Mouse (Mus musculus) neutrophil, adult 5-6 weeks (primary cell): ENCODE data around the gene Dach1. TPM values are rescaled to one million over a fixed set of nuclear protein-coding genes. Genes with fewer than 3 reads are reported as not detected.

Source experiments
- ATAC-seq: fragments of 151-379, 151-347 bp; 2 replicates; pipeline ENCODE4 v1.8.0; 2017; ENCODE audit warnings: mild to moderate bottlenecking, moderate TSS enrichment; ENCODE audit not compliant: insufficient number of reproducible peaks, poor library complexity, low FRiP score, severe bottlenecking; ENCODE audit errors: extremely low read depth
- total RNA-seq: library from RNA; stranded (forward); fragments of 200-1000 nt; gene quantifications from 2 replicates; pipeline ENCODE4 v1.2.3, GENCODE M21; 2017

Gene Dach1
- total RNA-seq, 1 experiment from 2014 or later, result 3.6 TPM

GRCm38 (mm10) chr14:97945471-97945870 is 224.1 kb downstream of the Dach1 start:
- ATAC-seq, result no peak

DNA sequence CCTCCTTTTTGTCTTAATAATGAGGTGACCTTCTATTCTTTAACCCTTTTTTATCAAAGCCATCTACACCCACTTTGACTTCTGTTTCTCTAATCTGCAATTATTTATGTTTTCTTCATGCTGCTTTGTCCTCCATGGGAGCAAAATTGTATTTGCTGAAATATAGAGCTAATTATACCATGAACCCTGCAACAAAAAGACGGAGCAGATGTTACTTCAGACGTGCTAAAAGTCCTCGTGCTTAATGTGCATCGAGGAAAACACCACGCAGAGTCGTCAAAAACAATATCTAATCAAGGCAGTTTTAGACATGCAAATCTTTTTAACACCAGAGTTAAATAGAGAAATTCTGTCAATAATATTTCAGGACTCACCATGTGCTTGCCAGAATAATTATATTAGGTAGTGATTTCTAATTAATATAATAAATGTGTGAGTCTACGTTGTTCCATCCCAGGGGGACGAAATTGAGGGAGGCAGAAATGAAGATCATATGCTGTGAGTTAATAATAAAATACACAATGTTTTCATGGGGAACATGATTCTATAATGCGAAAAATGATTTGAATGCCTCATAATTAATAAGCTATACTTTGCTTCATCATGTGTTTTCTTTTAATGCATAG is 224.8 kb downstream of the Dach1 start:
- ATAC-seq, result no peak

GRCm38 (mm10) chr14:97942361-97942760 is 227.2 kb downstream of the Dach1 start:
- ATAC-seq, result no peak

DNA sequence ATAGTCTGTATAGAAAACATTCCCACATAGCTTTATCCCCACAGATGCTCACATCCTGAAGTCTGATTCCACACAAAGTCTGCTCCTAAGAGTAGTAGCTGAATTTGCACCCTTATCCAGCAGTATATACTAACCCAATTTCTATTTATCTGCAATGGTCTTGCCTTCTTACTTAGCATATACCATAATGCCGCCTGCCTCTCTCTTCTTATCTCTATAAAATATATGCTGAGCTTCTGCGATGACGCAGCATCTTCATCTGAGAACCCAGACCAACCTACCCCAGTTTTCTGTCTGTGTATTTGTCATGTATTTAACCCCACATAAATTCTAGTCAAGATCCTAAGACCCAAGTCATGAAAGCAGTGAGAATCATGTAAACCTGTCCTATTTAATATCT is 272.9 kb downstream of the Dach1 start:
- ATAC-seq, result no peak

GRCm38 (mm10) chr14:97881976-97882375 is 287.6 kb downstream of the Dach1 start:
- no peak for ATAC-seq

- ATAC-seq, result no peak
These were observed 298.6 kb downstream of the Dach1 start for GRCm38 (mm10) chr14:97871001-97871400.

DNA sequence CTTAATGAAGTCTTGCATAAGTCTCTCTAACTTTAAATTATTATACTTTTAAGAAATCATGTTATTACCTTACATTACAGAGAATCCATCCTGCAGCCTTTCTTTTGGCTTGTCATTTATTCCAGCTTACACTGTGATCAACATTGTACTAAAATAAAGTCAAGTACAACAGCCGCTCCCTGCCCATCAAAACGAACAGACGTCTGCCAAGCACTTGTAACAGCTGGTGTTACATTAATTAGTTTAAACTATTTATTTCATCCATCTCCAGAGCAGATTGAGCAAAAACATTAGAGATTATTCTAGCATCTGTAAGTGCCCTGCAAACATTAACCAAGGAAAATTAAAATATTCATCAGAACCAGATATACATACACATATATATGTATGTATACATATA is 311.2 kb downstream of the Dach1 start:
- no peak for ATAC-seq

DNA sequence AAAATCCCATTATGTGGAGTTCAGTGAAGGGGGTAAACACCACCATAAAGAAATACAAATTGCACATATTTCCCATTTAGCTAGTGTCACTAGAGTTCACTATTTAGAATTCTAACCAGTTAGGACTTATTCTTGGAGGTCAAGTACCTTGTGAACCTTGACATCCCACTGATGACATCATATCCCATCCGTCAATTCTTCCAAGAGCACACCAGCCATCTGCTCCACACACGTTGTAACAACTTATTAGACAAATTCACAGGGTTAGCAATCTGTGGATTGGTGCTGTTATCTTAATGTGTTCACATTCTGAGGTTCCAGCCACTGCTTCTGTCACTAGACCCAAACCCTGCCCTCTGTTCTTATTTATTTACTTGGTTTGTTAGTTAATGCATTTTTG is 312.3 kb downstream of the Dach1 start:
- ATAC-seq, result no peak

DNA sequence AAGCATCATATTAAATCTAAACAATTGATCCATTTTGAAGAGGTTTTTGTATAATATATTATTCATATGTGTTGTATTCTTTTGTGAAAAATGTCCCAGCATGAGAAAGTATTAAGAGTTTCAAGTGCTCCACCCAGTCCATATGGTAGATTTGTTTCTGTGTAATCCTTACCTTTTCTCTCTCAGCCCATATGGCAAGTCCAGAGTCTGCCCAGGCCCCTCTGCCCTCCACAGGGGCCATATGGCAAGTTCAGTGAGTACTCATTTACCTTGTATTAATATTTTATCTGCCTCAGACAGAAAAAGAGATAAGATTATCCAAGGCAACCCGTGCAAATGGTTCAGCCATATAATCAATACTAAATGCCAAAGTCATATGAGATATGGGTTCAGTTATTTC is 314.2 kb downstream of the Dach1 start:
- no peak for ATAC-seq

DNA sequence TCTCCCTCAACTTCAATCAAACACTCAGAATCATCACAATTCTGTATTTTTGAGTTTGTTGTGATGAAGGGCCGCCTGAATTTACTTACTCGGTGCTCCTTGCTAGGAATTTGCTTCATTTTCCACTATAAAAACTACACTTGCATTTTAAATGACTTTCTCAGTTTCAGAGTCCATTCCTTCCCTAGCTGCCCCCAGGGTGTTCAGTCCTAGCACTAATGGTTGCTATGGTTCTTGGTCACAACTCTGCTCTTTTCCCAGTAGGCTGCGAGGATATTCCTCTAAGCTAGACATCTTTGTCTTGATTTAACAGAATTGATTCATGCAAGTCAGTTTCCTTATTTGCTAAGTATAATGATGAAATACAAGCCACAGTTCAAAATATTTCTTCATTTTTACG is 319.1 kb downstream of the Dach1 start:
- no peak for ATAC-seq

DNA sequence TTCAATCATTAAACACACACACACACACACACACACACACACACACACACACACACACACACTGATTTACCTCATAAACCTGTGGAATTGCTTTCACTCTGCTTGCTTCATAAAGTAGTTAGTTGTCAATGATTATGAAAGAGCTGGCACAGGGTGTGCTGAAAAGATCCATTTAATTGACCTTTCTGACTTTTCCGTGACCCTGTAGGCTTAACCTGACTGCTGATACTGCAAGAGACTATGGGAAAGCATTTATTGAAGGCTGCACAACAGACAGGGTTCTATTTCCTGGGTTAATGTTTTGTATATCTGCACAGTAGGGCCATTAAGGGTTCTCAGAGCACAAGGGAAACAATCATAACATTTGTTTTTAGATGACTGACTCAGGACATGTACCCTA is 321.9 kb downstream of the Dach1 start:
- no peak for ATAC-seq

- ATAC-seq, result no peak
These were observed 330.3 kb downstream of the Dach1 start for GRCm38 (mm10) chr14:97839275-97839674.

GRCm38 (mm10) chr14:97829865-97830264 is 339.7 kb downstream of the Dach1 start:
- no peak for ATAC-seq

DNA sequence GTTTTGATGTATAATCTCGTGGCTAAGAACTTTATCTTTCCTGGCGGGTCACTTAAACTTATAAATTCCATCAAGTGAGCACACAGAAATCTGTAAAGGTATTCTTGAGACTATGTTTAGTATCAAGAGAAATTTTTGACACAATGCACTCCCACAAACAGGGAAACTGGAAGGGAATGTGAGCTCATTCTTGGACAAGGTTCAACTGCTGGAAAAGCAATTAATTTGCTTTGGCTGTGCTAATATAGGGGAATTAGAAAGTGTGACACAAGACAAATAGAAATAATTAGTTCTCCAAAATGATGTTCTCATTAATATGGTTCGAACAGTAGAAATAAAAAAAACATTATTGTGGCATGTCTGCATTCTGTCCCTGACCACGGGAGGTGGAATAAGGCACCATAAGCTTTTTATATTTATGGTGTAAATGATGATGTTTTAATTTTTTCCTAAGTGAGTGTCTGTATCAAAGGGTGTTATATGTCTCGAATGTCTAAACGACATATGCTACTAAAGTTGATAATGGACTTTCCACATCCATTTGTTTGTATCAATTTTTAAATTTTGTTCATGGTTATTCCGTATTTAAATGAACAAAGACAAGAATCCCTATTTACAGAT is 354.9 kb downstream of the Dach1 start:
- no peak for ATAC-seq

DNA sequence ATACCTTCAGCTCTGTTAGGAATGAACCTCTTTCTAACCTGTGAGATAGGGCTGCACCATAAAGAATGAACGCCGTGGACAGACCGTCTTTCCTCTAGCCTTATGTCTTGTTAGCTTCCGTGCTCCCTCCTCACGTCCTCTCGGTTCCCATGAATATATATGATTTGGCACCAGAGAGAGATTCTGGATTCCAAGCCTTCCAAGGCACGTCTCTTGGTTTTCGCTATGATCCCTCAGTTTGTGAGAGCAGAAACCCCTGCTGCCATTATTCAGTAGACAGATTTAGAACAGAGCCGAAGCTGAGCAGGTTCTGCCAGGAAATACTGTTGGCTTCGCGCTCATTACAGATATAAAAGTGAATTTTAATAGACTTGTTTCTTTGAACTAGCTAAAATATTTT is 356.0 kb downstream of the Dach1 start:
- ATAC-seq, result no peak

DNA sequence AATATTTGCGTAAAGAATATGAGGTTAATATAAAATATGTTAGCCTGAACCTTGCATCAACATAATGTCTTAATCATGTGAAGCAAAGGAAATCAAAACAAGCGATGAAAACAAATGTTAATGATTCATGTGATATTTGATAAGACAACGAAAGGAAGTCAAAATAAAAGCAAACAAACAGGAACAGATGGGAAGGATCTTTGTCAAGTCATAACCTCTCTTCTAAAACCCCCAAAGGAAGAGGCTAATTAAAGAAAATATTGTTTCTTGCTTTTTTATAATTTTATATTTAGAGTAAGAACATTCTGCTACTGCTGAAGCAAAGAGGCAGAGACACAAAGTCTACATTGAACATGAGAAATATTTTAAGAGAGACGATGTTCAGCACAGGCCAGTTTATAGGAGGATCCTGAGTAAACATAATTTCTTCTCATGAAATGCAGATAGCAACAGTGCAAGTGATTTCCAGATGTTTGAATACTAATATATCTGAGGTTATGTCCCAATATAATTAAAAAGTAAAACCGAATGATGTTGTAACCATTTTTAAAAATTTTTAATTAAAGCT is 374.1 kb downstream of the Dach1 start:
- ATAC-seq, result no peak

DNA sequence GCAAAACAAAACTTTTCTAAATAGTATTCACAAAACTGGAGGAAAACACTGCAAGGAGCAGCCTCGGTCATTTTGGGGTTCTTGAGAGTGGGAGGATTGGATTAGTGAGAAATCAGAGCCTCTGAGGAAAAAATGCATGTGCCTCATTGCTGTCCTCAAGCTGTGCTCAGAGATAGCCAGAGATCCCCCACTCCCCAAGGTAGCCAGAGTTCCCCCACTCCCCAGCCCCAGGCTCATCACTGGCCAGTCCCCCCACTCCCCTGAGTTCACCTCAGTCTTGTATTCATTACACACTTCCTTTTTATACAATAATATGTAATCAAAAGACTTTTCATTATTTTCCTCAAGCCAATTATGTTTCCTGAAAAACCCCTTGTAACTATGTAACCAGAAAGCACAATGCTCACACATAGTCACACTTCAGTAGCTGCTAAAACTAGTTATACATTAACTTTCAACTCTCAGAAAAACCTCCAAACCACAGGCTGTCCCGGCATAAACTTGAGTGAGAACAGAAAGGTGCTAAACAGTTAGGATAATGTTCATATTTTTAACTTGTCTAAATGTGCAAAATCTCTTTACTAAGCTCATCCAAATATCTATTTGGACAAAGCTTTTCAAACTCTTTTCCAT is 395.3 kb downstream of the Dach1 start:
- ATAC-seq, result no peak

GRCm38 (mm10) chr14:97754400-97754799 is 415.2 kb downstream of the Dach1 start:
- no peak for ATAC-seq

GRCm38 (mm10) chr14:97753973-97754372 is 415.6 kb downstream of the Dach1 start:
- ATAC-seq, result no peak

DNA sequence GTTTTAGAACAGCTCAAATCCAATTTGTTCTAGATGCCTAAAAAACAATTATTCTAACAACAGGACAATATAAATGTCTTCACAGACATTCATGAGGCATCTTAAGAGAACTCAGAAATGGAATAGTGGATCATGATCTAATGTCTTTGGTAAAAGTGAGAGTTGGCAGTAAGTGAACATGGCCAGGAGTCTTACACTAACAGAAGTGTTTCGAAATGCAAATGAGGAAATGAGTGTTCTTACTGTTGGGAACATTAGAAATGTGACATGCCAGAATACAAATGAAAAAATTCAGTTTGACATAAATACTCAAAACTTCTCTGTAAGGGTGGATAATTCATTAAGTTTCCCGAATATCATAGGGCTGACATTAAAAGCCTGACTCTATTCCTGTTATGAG is 426.3 kb downstream of the Dach1 start:
- no peak for ATAC-seq
